Mouse (Mus musculus): ENCODE measurements around the gene Mfng. TPM values are rescaled to one million over a fixed set of nuclear protein-coding genes. Genes with fewer than 3 reads are reported as not detected.

The Mfng gene
- total and polyA plus RNA-seq, 3 experiments, result 35.2 to 63.7 (median 52.5) TPM

- TF ChIP-seq TBP (conservative IDR thresholded peaks at IDR 0.05; ENCODE audit: low read depth, low read length) (no peak), JUND (conservative IDR thresholded peaks at IDR 0.05; ENCODE audit: low read depth, low read length) (no peak), IRF4 (IDR thresholded peaks at IDR 0.05; ENCODE audit: low read depth, low read length) (no peak)
- in situ Hi-C loops (cut with MboI; ENCODE audit: low pct_ligation_motif_present, low pct_unique_long_range_greater_than_20kb, low sequenced_read_pairs), result no loop called here
- no peaks in the 10 kb centered on the region for H3K79me2 ChIP-seq (replicated peaks; ENCODE audit: control insufficient read depth, extremely low read depth, insufficient read depth, poor library complexity, severe bottlenecking)
- no peaks in the 10 kb centered on the region for H3K9me3 ChIP-seq (replicated peaks; ENCODE audit: low read length)
- H3K4me2 ChIP-seq (ENCODE audit: insufficient read depth, low read depth, poor library complexity, severe bottlenecking), result no peak overlapping the region
- no peak overlapping the region for H3K4me3 ChIP-seq (replicated peaks in 1 of 3; ENCODE audit: low read depth in 2 of 3, low read length in 2 of 3, poor library complexity in 1 of 3)
- DNase-seq (ENCODE audit: extremely low read depth), result no peak
- dilution Hi-C loops (cut with MboI; ENCODE audit: extremely low pct_ligation_motif_present, extremely low pct_unique_long_range_greater_than_20kb, low sequenced_read_pairs), result no loop called here
- peaks cover 3 to 78% of the 10 kb centered on the region in 2 experiments for H3K36me3 ChIP-seq (replicated peaks in 1 of 2; ENCODE audit: control insufficient read depth in 1 of 2, insufficient read depth in 1 of 2, low read length in 1 of 2)
- no peak overlapping the region for H3K27ac ChIP-seq (ENCODE audit: insufficient read depth, low read depth)
- H3K27me3 ChIP-seq (replicated peaks), result no peaks in the 10 kb centered on the region
- no peak overlapping the region for H3K9ac ChIP-seq (ENCODE audit: insufficient read depth, low read depth)
- H3K4me1 ChIP-seq (ENCODE audit: control insufficient read depth in 1 of 2, insufficient read depth in 2 of 2), result peaks cover 8 to 58% of the 10 kb centered on the region in 2 experiments; a peak in 3 of 4 replicates
Observed at GRCm38 (mm10) chr15:78750608-78751350, 22.5 kb downstream of the Mfng start.

GRCm38 (mm10) chr15:78749855-78750254, 23.4 kb downstream of the Mfng start:
- Histone ChIP-seq H3K4me2 (ENCODE audit: insufficient read depth, low read depth, poor library complexity, severe bottlenecking) (no peak overlapping the region), H3K27me3 (replicated peaks) (no peaks in the 10 kb centered on the region), H3K79me2 (replicated peaks; ENCODE audit: control insufficient read depth, extremely low read depth, insufficient read depth, poor library complexity, severe bottlenecking) (no peaks in the 10 kb centered on the region), H3K4me1 (ENCODE audit: control insufficient read depth in 1 of 2, insufficient read depth in 2 of 2) (peaks cover 8 to 49% of the 10 kb centered on the region in 2 experiments; a peak in 3 of 4 replicates), H3K4me3 (replicated peaks in 1 of 3; ENCODE audit: low read depth in 2 of 3, low read length in 2 of 3, poor library complexity in 1 of 3) (no peak overlapping the region), H3K27ac (ENCODE audit: insufficient read depth, low read depth) (no peak overlapping the region), H3K36me3 (replicated peaks in 1 of 2; ENCODE audit: control insufficient read depth in 1 of 2, insufficient read depth in 1 of 2, low read length in 1 of 2) (peaks cover 0 to 68% of the 10 kb centered on the region in 2 experiments), H3K9me3 (replicated peaks; ENCODE audit: low read length) (no peaks in the 10 kb centered on the region), H3K9ac (ENCODE audit: insufficient read depth, low read depth) (no peak overlapping the region)
- DNase-seq (ENCODE audit: extremely low read depth), result no peak
- dilution Hi-C loops (cut with MboI; ENCODE audit: extremely low pct_ligation_motif_present, extremely low pct_unique_long_range_greater_than_20kb, low sequenced_read_pairs), result loop anchor here (25.0 kb wide), 1 partner anchor 87 kb away; the partner anchor contains the start of gene Cdc42ep1
- in situ Hi-C loops (cut with MboI; ENCODE audit: low pct_ligation_motif_present, low pct_unique_long_range_greater_than_20kb, low sequenced_read_pairs), result loop anchor here (10.0 to 25.0 kb wide), 2 partner anchors 125 to 313 kb away; partner anchors contain the start of gene Kctd17
- TF ChIP-seq HCFC1 (IDR thresholded peaks at IDR 0.05; ENCODE audit: low read depth, low read length) (no peak), ETS1 (conservative IDR thresholded peaks at IDR 0.05; ENCODE audit: low read depth, low read length) (no peak), TCF12 (IDR thresholded peaks at IDR 0.05; ENCODE audit: low read depth, low read length) (no peak), MEF2A (IDR thresholded peaks at IDR 0.05; ENCODE audit: borderline replicate concordance, low read depth, low read length) (no peak), E2F4 (IDR thresholded peaks at IDR 0.05; ENCODE audit: insufficient replicate concordance, low read depth, low read length) (no peak), ZC3H11A (IDR thresholded peaks at IDR 0.05; ENCODE audit: low read depth, low read length) (no peak), NRF1 (IDR thresholded peaks at IDR 0.05; ENCODE audit: low read depth, low read length) (no peak), KAT2A (IDR thresholded peaks at IDR 0.05; ENCODE audit: insufficient replicate concordance, low read length) (no peak), RAD21 (IDR thresholded peaks at IDR 0.05; ENCODE audit: low read depth, low read length) (no peak), CHD2 (IDR thresholded peaks at IDR 0.05; ENCODE audit: low read length) (no peak)

Data from CH12.LX (cell line).